In the genomic region with DNA sequence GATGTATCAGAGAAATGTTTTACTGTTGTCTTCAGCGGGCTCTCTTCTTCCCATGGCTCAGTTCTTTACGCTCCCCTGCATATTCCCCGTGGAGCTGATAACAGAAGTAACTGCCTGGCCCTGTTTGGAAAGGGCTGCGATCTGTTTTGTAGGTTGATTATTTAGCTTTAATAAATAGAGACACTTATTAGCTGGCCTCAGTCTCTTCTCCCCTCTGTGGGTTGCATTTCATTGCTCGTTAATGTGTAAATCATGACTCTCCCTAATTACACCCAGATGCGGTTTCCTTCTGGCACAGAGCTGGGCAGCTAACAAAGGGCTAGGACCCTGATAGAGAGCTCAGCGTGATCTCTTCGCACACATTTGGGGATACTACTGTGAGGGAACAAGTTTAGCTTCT, we compare ENCODE assay signal across 10 mouse cellular contexts.
DNase-seq lines count a peak whose midpoint lies in the region; ATAC-seq and TF ChIP-seq lines count a peak whose summit lies in the region.
"Had no signal": no experiment of that assay in that cellular context is flagged by ENCODE, and none has a peak within 500 bp of the region (broad histone marks: within the 10 kb centered on the region; RNA-seq: fewer than 3 reads in every experiment).

No protein-coding gene starts in this region.

- peaks cover 11% of the 10 kb centered on the region for H3K4me1 ChIP-seq in kidney, embryonic 15.5 days
- no peaks in the 10 kb centered on the region for H3K4me1 ChIP-seq in hindbrain, embryonic 11.5 days (replicated peaks; ENCODE audit: control insufficient read depth, insufficient read depth, low read length)
- peaks cover 15% of the 10 kb centered on the region for H3K4me1 ChIP-seq in neural tube, embryonic 13.5 days (replicated peaks)

- peak overlapping the region; percentile 32; the same call in 1 of the 2 replicates for H3K27ac ChIP-seq in kidney, embryonic 15.5 days
- H3K27ac ChIP-seq in hindbrain, embryonic 11.5 days (ENCODE audit: low read depth, low read length), result no peak overlapping the region
- H3K27ac ChIP-seq in neural tube, embryonic 13.5 days (replicated peaks), result 0 out of 2 replicates have a peak overlapping the region, but pooled peaks have one; percentile 4
- no peak overlapping the region for H3K27ac ChIP-seq in gastrocnemius, adult 2 months

- H3K36me3 ChIP-seq in kidney, embryonic 15.5 days, result no peaks in the 10 kb centered on the region
- no peaks in the 10 kb centered on the region for H3K36me3 ChIP-seq in hindbrain, embryonic 11.5 days (ENCODE audit: control insufficient read depth, insufficient read depth, low read length)
- H3K36me3 ChIP-seq in neural tube, embryonic 13.5 days, result no peaks in the 10 kb centered on the region

- WGBS in kidney, embryonic 15.5 days, result 29% methylated on average over 8 of the region's 8 CpGs
- WGBS in hindbrain, embryonic 11.5 days, result 49% methylated on average over 8 of the region's 8 CpGs
- 22% methylated on average over 8 of the region's 8 CpGs for WGBS in neural tube, embryonic 13.5 days

- intact Hi-C loops in gastrocnemius, adult 2 months (cut with DNase I), result no loop called here

- no peak for TF ChIP-seq CTCF in gastrocnemius, adult 2 months (IDR thresholded peaks at IDR 0.05)

- no peaks in the 10 kb centered on the region for H3K27me3 ChIP-seq in kidney, embryonic 15.5 days
- H3K27me3 ChIP-seq in hindbrain, embryonic 11.5 days (ENCODE audit: control insufficient read depth, insufficient read depth, low read length), result no peaks in the 10 kb centered on the region
- H3K27me3 ChIP-seq in neural tube, embryonic 13.5 days, result no peaks in the 10 kb centered on the region

- H3K9me3 ChIP-seq in kidney, embryonic 15.5 days (replicated peaks), result 0 out of 2 replicates have a peak, but pooled peaks cover 3% of the 10 kb centered on the region
- no peaks in the 10 kb centered on the region for H3K9me3 ChIP-seq in hindbrain, embryonic 11.5 days (ENCODE audit: control insufficient read depth, low read length)
- no peaks in the 10 kb centered on the region for H3K9me3 ChIP-seq in neural tube, embryonic 13.5 days

- DNase-seq in kidney, postnatal 14 days, result no peak
- DNase-seq in embryo, embryonic 9.5 days (ENCODE audit: extremely low spot score), result peak; percentile 36
- peak; percentile 49 for DNase-seq in hindbrain, embryonic 11.5 days (ENCODE audit: low spot score)
- DNase-seq in gastrocnemius, adult 2 months, result no peak
- DNase-seq: liver; thymus, postnatal 36 days had no signal

- peak overlapping the region; percentile 37 for H3K4me2 ChIP-seq in kidney, embryonic 15.5 days
- no peak overlapping the region for H3K4me2 ChIP-seq in hindbrain, embryonic 11.5 days (replicated peaks; ENCODE audit: low read depth, low read length)
- H3K4me2 ChIP-seq in neural tube, embryonic 13.5 days, result peak overlapping the region; percentile 28

- no peak overlapping the region for H3K4me3 ChIP-seq in kidney, embryonic 15.5 days (replicated peaks)
- H3K4me3 ChIP-seq in hindbrain, embryonic 11.5 days (ENCODE audit: low read depth, low read length), result no peak overlapping the region
- H3K4me3 ChIP-seq in neural tube, embryonic 13.5 days, result no peak overlapping the region
- no peak overlapping the region for H3K4me3 ChIP-seq in gastrocnemius, adult 2 months
- H3K4me3 ChIP-seq: erythroblast, embryonic 14.5 days had no signal

- no peak overlapping the region for H3K9ac ChIP-seq in kidney, embryonic 15.5 days
- no peak overlapping the region for H3K9ac ChIP-seq in hindbrain, embryonic 11.5 days (ENCODE audit: low read depth, low read length)
- H3K9ac ChIP-seq in neural tube, embryonic 13.5 days, result no peak overlapping the region

- ATAC-seq in kidney, embryonic 15.5 days (replicated peaks; ENCODE audit: low FRiP score), result peak; percentile 73; the same call in 1 of the 2 replicates
- no peak for ATAC-seq in hindbrain, embryonic 11.5 days (ENCODE audit: low FRiP score)
- peak; percentile 80; the same call in 1 of the 2 replicates for ATAC-seq in neural tube, embryonic 13.5 days (ENCODE audit: low read depth)
- no peak for ATAC-seq in CD4-positive, CD25-positive, alpha-beta regulatory T cell, adult 4 months

Comparison
In these comparisons a context has a peak if more than half of its experiments do, and no peak if none do; other contexts are left out.
1. ATAC-seq: peak in kidney, embryonic 15.5 days (single experiment) and neural tube, embryonic 13.5 days (single experiment); none in hindbrain, embryonic 11.5 days (single experiment) and CD4-positive, CD25-positive, alpha-beta regulatory T cell, adult 4 months (single experiment).
2. H3K27ac ChIP-seq: peak in kidney, embryonic 15.5 days (single experiment) and neural tube, embryonic 13.5 days (single experiment); none in hindbrain, embryonic 11.5 days (single experiment) and gastrocnemius, adult 2 months (single experiment).
3. DNase-seq: peak in embryo, embryonic 9.5 days (single experiment) and hindbrain, embryonic 11.5 days (single experiment); none in kidney, postnatal 14 days (single experiment) and gastrocnemius, adult 2 months (single experiment).